Mouse (Mus musculus) stomach, postnatal 0 days (tissue): ENCODE data around the gene Insrr.
"Not testable (repeated sequence)": the region's sequence is repeated elsewhere in the genome, so short reads cannot be mapped to it uniquely, and the experiment has no call there.

Experiments used
- CTCF ChIP-seq: IDR thresholded peaks from 2 replicates; pipeline ENCODE4 v1.5.1; 2016; ENCODE audit warnings: antibody characterized with exemption, low read depth, mild to moderate bottlenecking, moderate library complexity
- EP300 ChIP-seq: optimal IDR thresholded peaks from 2 replicates; pipeline ENCODE3; 2016; ENCODE audit warnings: antibody characterized with exemption

- TF ChIP-seq CTCF, EP300: not testable (repeated sequence)
These were observed 27.5 kb downstream of the Insrr start, which contains the start of gene Pear1 for GRCm38 (mm10) chr3:87824206-87824605.
